Mouse (Mus musculus) testis, adult 2 months (tissue): ENCODE results near the gene Rps15a.
A peak's percentile ranks its signal among the peaks of the same experiment; 100 is the strongest.

Source experiments
- CTCF ChIP-seq: fragments of 200-500 bp; IDR thresholded peaks from 2 replicates; pipeline ENCODE4 v1.5.1; 2012; ENCODE audit warnings: low read depth, mild to moderate bottlenecking, inconsistent platforms, low read length, moderate library complexity; ENCODE audit not compliant: control insufficient read depth, insufficient read depth, insufficient replicate concordance
- POLR2A ChIP-seq: fragments of 200-500 bp; IDR thresholded peaks from 2 replicates; pipeline ENCODE4 v1.6.1; 2012; ENCODE audit warnings: low read depth, mild to moderate bottlenecking, inconsistent platforms, low read length, moderate library complexity; ENCODE audit not compliant: control insufficient read depth

DNA sequence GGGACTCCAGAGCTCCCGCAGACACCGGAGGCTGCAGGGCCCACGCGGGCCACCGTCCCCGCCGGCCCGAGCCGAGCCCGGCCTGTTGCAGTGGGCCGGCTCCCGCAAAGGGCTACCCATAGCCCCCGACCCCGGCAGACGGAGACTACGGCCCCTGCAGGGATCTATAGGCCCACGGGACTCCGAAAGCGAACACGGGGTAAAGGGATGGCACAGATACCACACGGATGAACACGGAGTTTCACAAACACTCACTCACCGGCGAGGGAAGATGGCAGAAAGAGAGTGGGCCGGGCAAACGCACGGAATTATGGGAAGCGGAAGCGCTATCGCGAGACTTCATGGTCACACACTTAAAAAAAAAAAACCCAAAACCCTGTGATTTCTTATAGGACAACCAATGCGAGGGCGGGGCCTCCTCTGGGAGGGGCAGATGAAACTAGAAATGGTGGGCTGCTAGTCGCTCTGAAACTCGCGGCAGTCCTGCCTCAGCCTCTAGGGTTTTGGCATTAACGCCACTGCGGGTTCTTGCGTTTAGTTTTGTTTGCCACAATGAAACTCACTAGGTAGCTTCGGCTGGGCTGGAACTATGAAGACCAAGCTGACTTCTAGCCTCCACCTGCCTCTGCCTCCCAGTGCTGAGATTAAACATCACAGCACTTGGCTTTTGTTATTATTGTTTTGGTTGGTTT lies at the start of gene Rps15a:
- TF ChIP-seq CTCF (no peak), POLR2A (peak; percentile 99)
